Mouse (Mus musculus) kidney, adult 2 months (tissue): ENCODE data around the gene Atp1a2. TPM values are rescaled to one million over a fixed set of nuclear protein-coding genes. Genes with fewer than 3 reads are reported as not detected.

Experiments used
- DNase-seq: peaks from one replicate; pipeline ENCODE4 v3.0.0; 2021
- H3K27ac ChIP-seq: fragments of 200-500 bp; 2 replicates; pipeline ENCODE4 v1.5.1; 2012; ENCODE audit warnings: low read depth, low read length, control low read depth, inconsistent platforms; ENCODE audit not compliant: insufficient read depth
- H3K27me3 ChIP-seq: fragments of 200-500 bp; replicated peaks from 2 replicates; pipeline ENCODE4 v1.6.1; 2012; ENCODE audit warnings: mild to moderate bottlenecking, moderate library complexity, low read length, inconsistent platforms; ENCODE audit not compliant: control insufficient read depth, insufficient read depth
- H3K36me3 ChIP-seq: fragments of 200-500 bp; 2 replicates; pipeline ENCODE4 v1.6.1; 2012; ENCODE audit warnings: mild to moderate bottlenecking, moderate library complexity, low read length, inconsistent platforms; ENCODE audit not compliant: control insufficient read depth, insufficient read depth
- H3K4me1 ChIP-seq: fragments of 200-500 bp; 2 replicates; pipeline ENCODE4 v1.6.1; 2011; ENCODE audit warnings: low read length; ENCODE audit not compliant: control insufficient read depth, insufficient read depth
- H3K4me3 ChIP-seq: fragments of 200-500 bp; 2 replicates; pipeline ENCODE4 v1.5.1; 2011; ENCODE audit warnings: mild to moderate bottlenecking, low read depth, low read length, control low read depth; ENCODE audit not compliant: insufficient read depth
- CTCF ChIP-seq: fragments of 200-500 bp; conservative IDR thresholded peaks from 2 replicates; pipeline ENCODE4 v1.5.1; 2011; ENCODE audit warnings: low read depth, mild to moderate bottlenecking, control low read depth, low read length, moderate library complexity, mixed read lengths; ENCODE audit not compliant: insufficient read depth, insufficient read length
- POLR2A ChIP-seq: fragments of 200-500 bp; IDR thresholded peaks from one replicate; pipeline ENCODE4 v1.6.1; 2011; ENCODE audit warnings: low read depth, low read length, control low read depth
- WGBS: fragments of 180-500 bp; shearing (Covaris S2); methylation state at CpG from one replicate; pipeline ENCODE4 v1.1.7; 2018; 5-methylcytosine and 5-hydroxymethylcytosine counted together
- polyA plus RNA-seq: library from polyadenylated mRNA; depleted of rRNA; stranded (reverse); fragments of >200 nt; gene quantifications from 2 replicates; pipeline ENCODE4 v1.2.3, GENCODE M21; 2012

The Atp1a2 gene
- polyA plus RNA-seq, 1 experiment = 36.4 TPM

- H3K4me3 ChIP-seq = no peak overlapping the region
- no peak for DNase-seq
- no peak overlapping the region for H3K27ac ChIP-seq
- no peaks in the 10 kb centered on the region for H3K27me3 ChIP-seq
- H3K4me1 ChIP-seq = no peaks in the 10 kb centered on the region; the same call in 1 of the 2 replicates
- no peaks in the 10 kb centered on the region for H3K36me3 ChIP-seq
- WGBS = 85% methylated on average over 6 of the region's 6 CpGs
- TF ChIP-seq POLR2A = no peak
- no peak for TF ChIP-seq CTCF
Measured at GRCm38 (mm10) chr1:172304443-172304842, 6.6 kb upstream of the Atp1a2 start.

DNA sequence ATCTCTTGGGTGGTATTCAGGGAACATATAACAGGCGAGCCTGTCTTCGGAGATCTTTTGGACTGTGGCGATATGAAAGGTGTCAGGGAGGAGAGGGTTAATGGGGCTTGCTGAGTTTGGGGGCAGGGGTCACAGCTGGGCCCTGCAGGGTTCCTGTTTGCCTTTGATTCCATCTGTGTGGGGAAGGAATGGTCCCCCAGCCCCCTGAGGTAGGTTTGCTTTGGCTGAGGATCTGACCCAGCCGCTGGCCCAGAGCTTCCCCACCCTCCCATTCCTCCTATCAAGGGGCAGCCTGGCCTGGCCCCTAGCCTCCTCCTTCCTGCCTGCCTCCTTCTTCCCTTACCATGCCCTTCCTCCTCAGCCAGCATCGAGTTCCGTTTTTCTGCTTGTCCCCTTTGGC, 5.0 kb upstream of the Atp1a2 start:
- Histone ChIP-seq H3K4me1 (no peaks in the 10 kb centered on the region; the same call in 1 of the 2 replicates), H3K4me3 (no peak overlapping the region), H3K27ac (no peak overlapping the region), H3K27me3 (no peaks in the 10 kb centered on the region), H3K36me3 (no peaks in the 10 kb centered on the region)
- no peak for TF ChIP-seq CTCF
- no peak for DNase-seq
- WGBS = 55% methylated on average over 6 of the region's 6 CpGs

GRCm38 (mm10) chr1:172302311-172302710, 4.4 kb upstream of the Atp1a2 start:
- H3K4me3 ChIP-seq = no peak overlapping the region
- WGBS = 71% methylated on average over 3 of the region's 3 CpGs
- no peaks in the 10 kb centered on the region; the same call in 1 of the 2 replicates for H3K4me1 ChIP-seq
- TF ChIP-seq POLR2A (no peak), CTCF (no peak)
- H3K36me3 ChIP-seq = no peaks in the 10 kb centered on the region
- DNase-seq = no peak
- no peak overlapping the region for H3K27ac ChIP-seq
- H3K27me3 ChIP-seq = no peaks in the 10 kb centered on the region

DNA sequence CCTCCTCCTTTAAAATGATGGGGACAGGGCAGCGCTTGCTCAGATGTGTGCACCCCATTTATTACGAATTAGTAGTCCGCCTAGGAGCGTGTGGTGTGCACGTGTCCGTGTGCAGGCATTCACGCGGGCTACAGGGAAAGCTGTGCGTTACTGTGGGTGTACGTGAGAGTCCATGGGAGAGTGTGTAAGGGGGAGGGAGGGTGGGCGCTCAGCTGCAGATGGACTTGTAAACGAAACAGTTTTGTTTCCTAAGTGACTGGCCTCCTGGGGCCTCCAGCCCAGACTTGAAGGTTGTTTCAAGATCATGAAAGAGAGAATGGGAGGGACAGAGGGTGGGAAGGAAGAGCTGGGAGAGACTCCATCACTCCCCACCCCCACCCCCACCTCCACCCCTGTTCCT, 3.3 kb upstream of the Atp1a2 start:
- DNase-seq = no peak
- WGBS = 74% methylated on average over 12 of the region's 12 CpGs
- Histone ChIP-seq H3K36me3 (no peaks in the 10 kb centered on the region), H3K4me1 (no peaks in the 10 kb centered on the region; the same call in 1 of the 2 replicates), H3K27ac (no peak overlapping the region), H3K4me3 (no peak overlapping the region), H3K27me3 (no peaks in the 10 kb centered on the region)
- TF ChIP-seq CTCF = no peak
- no peak for TF ChIP-seq POLR2A

DNA sequence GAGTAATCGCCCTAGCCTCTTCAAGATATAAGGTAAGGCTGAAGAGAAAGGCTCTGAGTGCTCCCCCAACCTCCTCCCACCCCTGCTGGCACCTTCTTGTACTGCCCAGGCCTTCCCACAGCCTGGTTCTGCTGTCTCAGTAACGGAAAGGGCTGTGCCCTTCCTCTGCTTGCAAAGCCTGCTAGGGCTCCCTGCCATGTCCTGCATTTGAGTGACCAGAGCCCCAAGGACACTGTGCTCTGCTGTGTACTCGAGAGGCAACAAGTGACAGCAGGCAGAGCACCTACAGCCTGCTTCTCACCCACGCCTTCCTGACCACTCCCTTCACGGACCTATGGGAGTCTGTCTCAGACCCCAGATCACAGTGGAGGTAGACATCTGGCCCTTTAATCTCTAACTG, 2.4 kb upstream of the Atp1a2 start:
- peak; percentile 39 for DNase-seq
- WGBS = 69% methylated on average over 5 of the region's 5 CpGs
- Histone ChIP-seq H3K4me1 (no peaks in the 10 kb centered on the region; the same call in 1 of the 2 replicates), H3K4me3 (no peak overlapping the region), H3K27ac (no peak overlapping the region), H3K36me3 (no peaks in the 10 kb centered on the region), H3K27me3 (no peaks in the 10 kb centered on the region)
- TF ChIP-seq CTCF = no peak
- TF ChIP-seq POLR2A = no peak

GRCm38 (mm10) chr1:172299528-172299927, 1.7 kb upstream of the Atp1a2 start:
- H3K27me3 ChIP-seq = no peaks in the 10 kb centered on the region
- no peaks in the 10 kb centered on the region; the same call in 1 of the 2 replicates for H3K4me1 ChIP-seq
- WGBS = 69% methylated on average over 7 of the region's 7 CpGs
- DNase-seq = no peak
- no peak overlapping the region for H3K4me3 ChIP-seq
- no peaks in the 10 kb centered on the region for H3K36me3 ChIP-seq
- TF ChIP-seq CTCF (no peak), POLR2A (no peak)
- no peak overlapping the region for H3K27ac ChIP-seq

DNA sequence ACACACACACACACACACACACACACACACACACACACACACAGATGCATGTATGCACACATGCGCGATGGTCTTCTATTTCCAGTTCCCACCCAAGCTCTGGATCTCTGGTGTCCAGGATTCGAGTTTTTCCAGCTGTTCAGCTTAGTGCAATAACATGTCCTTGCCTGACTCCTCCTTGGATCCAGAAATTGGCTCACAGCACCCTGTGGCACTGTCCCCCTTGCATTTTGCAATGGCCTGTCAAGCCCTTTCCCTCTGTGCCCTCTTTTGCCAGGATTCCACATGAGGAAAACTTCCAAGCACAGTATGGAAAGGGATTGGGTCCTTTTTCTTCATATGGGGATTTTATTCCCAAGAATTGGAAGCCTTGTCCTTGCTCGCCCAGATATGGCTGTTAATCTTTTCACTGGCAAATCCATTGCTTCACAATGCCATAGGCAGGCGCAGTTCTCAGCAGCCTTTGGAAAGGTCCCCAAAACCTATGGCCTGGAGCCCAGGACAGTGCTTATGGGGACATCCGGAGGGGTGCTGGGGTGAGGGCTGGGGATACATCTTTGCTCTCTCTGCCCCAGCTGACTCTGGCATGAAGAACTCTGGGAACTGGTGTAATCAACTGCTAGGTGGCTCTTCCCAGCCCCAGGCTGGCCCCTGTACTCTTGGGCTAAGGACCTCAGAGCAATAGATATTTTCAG, 901 bp downstream of the Atp1a2 start:
- no peak for DNase-seq
- H3K27me3 ChIP-seq = no peaks in the 10 kb centered on the region
- no peaks in the 10 kb centered on the region for H3K36me3 ChIP-seq
- no peaks in the 10 kb centered on the region; the same call in 1 of the 2 replicates for H3K4me1 ChIP-seq
- no peak overlapping the region for H3K4me3 ChIP-seq
- no peak overlapping the region for H3K27ac ChIP-seq
- TF ChIP-seq CTCF = no peak
- no peak for TF ChIP-seq POLR2A
- WGBS = 80% methylated on average over 6 of the region's 6 CpGs
